Mouse (Mus musculus) mouse embryonic stem cell (cell line): Measurements from ENCODE around the gene Ubap2l.

ENCODE experiments used
- in situ Hi-C, 2 experiments: fragments of 300-500 bp; cut with MboI; formaldehyde crosslinking; loops; 1 replicate in 1 of 2; 3 replicates in 1 of 2; pipeline ENCODE4 v1.14.3; 2019 to 2020; ENCODE audit warnings: low sequenced_read_pairs in 2 of 2, low pct_unique_long_range_greater_than_20kb in 1 of 2, mixed read lengths in 1 of 2; ENCODE audit not compliant: unreplicated experiment in 1 of 2

Ubap2l gene

GRCm38 (mm10) chr3:90052351-90053241 lies at the start of gene Ubap2l:
Gene Ubap2l (minus strand): TSS chr3:90052628.
- in situ Hi-C loops, result no loop called here

- in situ Hi-C loops, result no loop called here
These were observed 49.2 kb upstream of the Ubap2l start for GRCm38 (mm10) chr3:90101673-90102072.

GRCm38 (mm10) chr3:90101010-90101409 lies 48.6 kb upstream of the Ubap2l start:
- in situ Hi-C loops, result no loop called here

- in situ Hi-C loops, result no loop called here
These were observed 45.5 kb upstream of the Ubap2l start for GRCm38 (mm10) chr3:90097928-90098327.

GRCm38 (mm10) chr3:90094453-90094852 lies 42.0 kb upstream of the Ubap2l start:
- in situ Hi-C loops, result no loop called here

- in situ Hi-C loops, result no loop called here
These were observed 38.5 kb upstream of the Ubap2l start for GRCm38 (mm10) chr3:90090892-90091291.

GRCm38 (mm10) chr3:90088617-90089016 lies 36.2 kb upstream of the Ubap2l start:
- in situ Hi-C loops, result no loop called here

- in situ Hi-C loops, result no loop called here
These were observed 33.6 kb upstream of the Ubap2l start for GRCm38 (mm10) chr3:90086068-90086467.

GRCm38 (mm10) chr3:90085281-90085680 lies 32.9 kb upstream of the Ubap2l start:
- in situ Hi-C loops, result no loop called here

GRCm38 (mm10) chr3:90084790-90085189 lies 32.4 kb upstream of the Ubap2l start:
- in situ Hi-C loops, result no loop called here

GRCm38 (mm10) chr3:90083698-90084324 lies 31.4 kb upstream of the Ubap2l start:
- in situ Hi-C loops, result no loop called here

GRCm38 (mm10) chr3:90083034-90083433 lies 30.6 kb upstream of the Ubap2l start:
- in situ Hi-C loops, result no loop called here

- in situ Hi-C loops, result no loop called here
These were observed 29.2 kb upstream of the Ubap2l start for GRCm38 (mm10) chr3:90081365-90082240.

- in situ Hi-C loops, result no loop called here
These were observed 28.1 kb upstream of the Ubap2l start for GRCm38 (mm10) chr3:90080498-90080863.

GRCm38 (mm10) chr3:90079763-90080497 lies 27.5 kb upstream of the Ubap2l start:
- in situ Hi-C loops, result no loop called here

- in situ Hi-C loops, result no loop called here
These were observed 26.8 kb upstream of the Ubap2l start for GRCm38 (mm10) chr3:90079133-90079762.

GRCm38 (mm10) chr3:90078224-90078623 lies 25.8 kb upstream of the Ubap2l start:
- in situ Hi-C loops, result no loop called here
